Comparison of ENCODE assay signal across 16 mouse cellular contexts in the genomic region with DNA sequence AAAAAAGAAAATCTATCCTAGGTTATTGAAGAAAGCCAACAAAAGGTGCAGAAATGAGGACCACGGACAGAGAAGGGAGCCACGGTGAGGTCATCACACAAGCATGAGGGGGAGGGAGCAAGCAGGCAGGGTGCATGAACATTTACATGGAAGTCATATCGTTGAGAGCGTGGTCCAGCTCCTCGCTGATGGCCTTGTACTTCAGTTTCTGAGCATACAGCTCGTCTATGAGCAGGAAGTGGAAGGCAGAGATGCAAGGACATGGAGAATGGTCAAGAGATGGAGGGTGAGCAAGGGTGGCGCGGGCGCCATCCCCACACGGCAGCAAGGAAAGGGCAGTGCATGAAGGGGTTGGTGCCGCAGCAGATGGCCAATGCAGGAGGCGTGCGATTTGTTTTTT. TPM values are rescaled to one million over a fixed set of nuclear protein-coding genes. Genes with fewer than 3 reads are reported as not detected.
A peak's percentile ranks its signal among the peaks of the same experiment; 100 is the strongest.
DNase-seq lines count a peak whose midpoint lies in the region; ATAC-seq and TF ChIP-seq lines count a peak whose summit lies in the region.
"Had no signal": no experiment of that assay in that cellular context is flagged by ENCODE, and none has a peak within 500 bp of the region (broad histone marks: within the 10 kb centered on the region; RNA-seq: fewer than 3 reads in every experiment).

No protein-coding gene starts in this region.

- DNase-seq in heart, adult 11 months: peak; percentile 83
- no peak for DNase-seq in heart, adult 8-10 months (ENCODE audit: low spot score)
- DNase-seq in heart, postnatal 4 days: no peak
- DNase-seq in lung, postnatal 0 days (ENCODE audit: low spot score): no peak
- DNase-seq in lung, postnatal 25 days (ENCODE audit: low spot score): no peak
- no peak for DNase-seq in urinary bladder, postnatal 10 days (ENCODE audit: low spot score)
- DNase-seq: adrenal gland, postnatal 14 days; cerebellum, adult 11-12 months; cerebellum, adult 9-10 months; cerebellum, postnatal 25 days; gastrocnemius, postnatal 10 days had no signal

- no peak overlapping the region for H3K4me3 ChIP-seq in heart, embryonic 15.5 days
- no peak overlapping the region for H3K4me3 ChIP-seq in lung, postnatal 0 days (ENCODE audit: low read depth, low read length)
- H3K4me3 ChIP-seq: embryonic facial prominence, embryonic 12.5 days; forebrain, embryonic 15.5 days; hindbrain, embryonic 15.5 days had no signal

- H3K9ac ChIP-seq in heart, embryonic 15.5 days: no peak overlapping the region
- H3K9ac ChIP-seq in lung, postnatal 0 days (replicated peaks; ENCODE audit: low read depth): no peak overlapping the region
- H3K9ac ChIP-seq: embryonic facial prominence, embryonic 12.5 days; forebrain, embryonic 15.5 days; hindbrain, embryonic 15.5 days had no signal

- WGBS in heart, embryonic 15.5 days: 71% methylated on average over 13 of the region's 13 CpGs
- 76% methylated on average over 13 of the region's 13 CpGs for WGBS in lung, postnatal 0 days

- peak overlapping the region; percentile 8; the same call in 1 of the 2 replicates for H3K27ac ChIP-seq in heart, embryonic 15.5 days
- peak overlapping the region; percentile 40 for H3K27ac ChIP-seq in lung, postnatal 0 days (ENCODE audit: low read length)
- H3K27ac ChIP-seq: embryonic facial prominence, embryonic 12.5 days; forebrain, embryonic 15.5 days; hindbrain, embryonic 15.5 days had no signal

- H3K4me1 ChIP-seq in heart, embryonic 15.5 days (replicated peaks): peaks cover 30% of the 10 kb centered on the region
- peaks cover 4% of the 10 kb centered on the region; the same call in 1 of the 2 replicates for H3K4me1 ChIP-seq in lung, postnatal 0 days (ENCODE audit: insufficient read depth, low read depth, low read length)
- H3K4me1 ChIP-seq: embryonic facial prominence, embryonic 12.5 days; forebrain, embryonic 15.5 days; hindbrain, embryonic 15.5 days had no signal

- no peak overlapping the region for H3K4me2 ChIP-seq in heart, embryonic 15.5 days
- no peak overlapping the region for H3K4me2 ChIP-seq in lung, postnatal 0 days (replicated peaks; ENCODE audit: low read depth, low read length)
- H3K4me2 ChIP-seq: embryonic facial prominence, embryonic 12.5 days; forebrain, embryonic 15.5 days; heart, embryonic 11.5 days; hindbrain, embryonic 15.5 days had no signal

- no peaks in the 10 kb centered on the region for H3K9me3 ChIP-seq in heart, embryonic 15.5 days (replicated peaks)
- H3K9me3 ChIP-seq in lung, postnatal 0 days (ENCODE audit: low read length): no peaks in the 10 kb centered on the region
- H3K9me3 ChIP-seq: embryonic facial prominence, embryonic 12.5 days; forebrain, embryonic 15.5 days; hindbrain, embryonic 15.5 days had no signal

- H3K27me3 ChIP-seq in heart, embryonic 15.5 days: no peaks in the 10 kb centered on the region
- no peaks in the 10 kb centered on the region for H3K27me3 ChIP-seq in lung, postnatal 0 days (replicated peaks; ENCODE audit: insufficient read depth, low read length)
- H3K27me3 ChIP-seq: embryonic facial prominence, embryonic 12.5 days; forebrain, embryonic 15.5 days; hindbrain, embryonic 15.5 days had no signal

- peaks cover 85% of the 10 kb centered on the region for H3K36me3 ChIP-seq in heart, embryonic 15.5 days
- H3K36me3 ChIP-seq in lung, postnatal 0 days (ENCODE audit: insufficient read depth, low read length): peaks cover 41% of the 10 kb centered on the region

- TF ChIP-seq EP300 in lung, postnatal 0 days (IDR thresholded peaks at IDR 0.05): no peak

- TF ChIP-seq CTCF in lung, postnatal 0 days (IDR thresholded peaks at IDR 0.05): no peak

- no peak for ATAC-seq in heart, embryonic 15.5 days (replicated peaks; ENCODE audit: insufficient number of reproducible peaks, insufficient read depth, low FRiP score, low read depth)
- no peak for ATAC-seq in lung, postnatal 0 days
- ATAC-seq: forebrain, embryonic 15.5 days had no signal

RNA-seq across cellular contexts. Expression of gene Tpm1, which starts 19.7 kb away (rescaled TPM):
- over 10,000 TPM in 3 of 4 experiments, 1,000 to 10,000 TPM in 1; 9,382 to 12,072 (median 10,190) TPM for total RNA-seq in heart, adult 8-10 months (2022)
- 3,993 and 5,392 TPM in 2 replicates for polyA plus RNA-seq in heart, embryonic 15.5 days (2015; fragmentation: Nextera tagmentation; extraction: Ambion mirVana)
- total RNA-seq in heart, postnatal 4 days (2021): 1,000 to 10,000 TPM; 7,269 to 8,107 TPM
- 695 and 781 TPM in 2 replicates for polyA plus RNA-seq in lung, postnatal 0 days (2015; fragmentation: Nextera tagmentation; extraction: Ambion mirVana)

RNA-seq across cellular contexts. Expression of gene Lactb, which starts 54.2 kb away (rescaled TPM):
- 10 to 100 TPM; 22.8 to 26.6 (median 23.5) TPM for total RNA-seq in heart, adult 8-10 months (2022)
- polyA plus RNA-seq in heart, embryonic 15.5 days (2015; fragmentation: Nextera tagmentation; extraction: Ambion mirVana): 5.6 and 6.0 TPM in 2 replicates
- total RNA-seq in heart, postnatal 4 days (2021): 10 to 100 TPM; 20.9 to 21.6 TPM
- polyA plus RNA-seq in lung, postnatal 0 days (2015; fragmentation: Nextera tagmentation; extraction: Ambion mirVana): 13.8 and 15.4 TPM in 2 replicates
